Mouse (Mus musculus) neural tube, embryonic 13.5 days (tissue): ENCODE results near the gene Rasgef1a. TPM values are rescaled to one million over a fixed set of nuclear protein-coding genes. Genes with fewer than 3 reads are reported as not detected.

Source experiments
- ATAC-seq: fragments of 200-750 bp; cut with Nextera tagmentation; 2 replicates; pipeline ENCODE4 v1.8.0; 2017; ENCODE audit warnings: low read depth, mild to moderate bottlenecking, moderate TSS enrichment, moderate library complexity
- H3K27ac ChIP-seq: fragments of 300-500 bp; sonication (generic); replicated peaks from 2 replicates; pipeline ENCODE4 v1.5.1; 2015; ENCODE audit warnings: moderate library complexity, mild to moderate bottlenecking, inconsistent platforms
- H3K27me3 ChIP-seq: fragments of 300-500 bp; sonication (generic); 2 replicates; pipeline ENCODE4 v1.6.1; 2015; ENCODE audit warnings: mild to moderate bottlenecking, inconsistent platforms
- H3K36me3 ChIP-seq: fragments of 300-500 bp; sonication (generic); 2 replicates; pipeline ENCODE4 v1.6.1; 2015; ENCODE audit warnings: mild to moderate bottlenecking, inconsistent platforms
- H3K4me1 ChIP-seq: fragments of 300-500 bp; sonication (generic); replicated peaks from 2 replicates; pipeline ENCODE4 v1.6.1; 2015; ENCODE audit warnings: inconsistent platforms
- H3K4me2 ChIP-seq: fragments of 300-500 bp; sonication (generic); 2 replicates; pipeline ENCODE4 v1.6.1; 2015; ENCODE audit warnings: inconsistent platforms, mild to moderate bottlenecking, moderate library complexity
- H3K4me3 ChIP-seq: fragments of 300-500 bp; sonication (generic); 2 replicates; pipeline ENCODE4 v1.5.1; 2015; ENCODE audit warnings: mild to moderate bottlenecking, inconsistent platforms
- H3K9ac ChIP-seq: fragments of 300-500 bp; sonication (generic); 2 replicates; pipeline ENCODE4 v1.6.1; 2015; ENCODE audit warnings: moderate library complexity, mild to moderate bottlenecking, inconsistent platforms
- H3K9me3 ChIP-seq: fragments of 300-500 bp; sonication (generic); 2 replicates; pipeline ENCODE4 v1.6.1; 2016; ENCODE audit warnings: inconsistent platforms
- WGBS: fragments of 180-500 bp; shearing (Covaris S2); methylation state at CpG from one replicate; pipeline ENCODE4 v1.1.7; 2015; 5-methylcytosine and 5-hydroxymethylcytosine counted together
- polyA plus RNA-seq: library from polyadenylated mRNA; unstranded; fragments of >200 nt; fragmentation: Nextera tagmentation; extraction: Ambion mirVana; gene quantifications from 2 replicates; pipeline ENCODE4 v1.2.1, GENCODE M21; 2015

Gene Rasgef1a
- polyA plus RNA-seq, 1 experiment from 2014 or later = 0.88 TPM

DNA sequence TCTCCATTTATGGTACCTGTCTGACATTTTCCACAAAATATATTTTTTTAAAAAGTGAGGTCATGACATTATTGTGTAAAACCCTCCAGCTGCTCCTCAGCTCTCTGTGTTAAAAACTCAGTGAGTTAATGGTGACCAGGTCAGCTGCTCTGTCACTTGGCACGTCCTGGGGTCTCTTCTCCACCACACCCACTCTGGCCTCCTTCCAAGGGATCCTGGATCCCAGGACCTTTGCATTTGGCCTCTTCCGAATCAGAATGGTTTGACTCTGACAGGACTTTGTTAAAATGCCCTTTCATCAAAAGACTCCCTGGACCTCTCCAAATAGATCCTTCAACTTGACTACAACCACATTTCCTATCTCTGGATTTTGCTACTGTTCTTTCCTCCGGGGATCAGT is 982 bp upstream of the Rasgef1a start:
- H3K4me2 ChIP-seq = no peak overlapping the region
- WGBS = 65% methylated on average over 3 of the region's 3 CpGs
- no peak overlapping the region for H3K27ac ChIP-seq
- peaks cover 12% of the 10 kb centered on the region; the same call in 1 of the 2 replicates for H3K4me1 ChIP-seq
- no peak overlapping the region for H3K4me3 ChIP-seq
- no peaks in the 10 kb centered on the region for H3K36me3 ChIP-seq
- no peak for ATAC-seq
- no peaks in the 10 kb centered on the region for H3K9me3 ChIP-seq
- H3K9ac ChIP-seq = no peak overlapping the region
- H3K27me3 ChIP-seq = peaks cover 52% of the 10 kb centered on the region

DNA sequence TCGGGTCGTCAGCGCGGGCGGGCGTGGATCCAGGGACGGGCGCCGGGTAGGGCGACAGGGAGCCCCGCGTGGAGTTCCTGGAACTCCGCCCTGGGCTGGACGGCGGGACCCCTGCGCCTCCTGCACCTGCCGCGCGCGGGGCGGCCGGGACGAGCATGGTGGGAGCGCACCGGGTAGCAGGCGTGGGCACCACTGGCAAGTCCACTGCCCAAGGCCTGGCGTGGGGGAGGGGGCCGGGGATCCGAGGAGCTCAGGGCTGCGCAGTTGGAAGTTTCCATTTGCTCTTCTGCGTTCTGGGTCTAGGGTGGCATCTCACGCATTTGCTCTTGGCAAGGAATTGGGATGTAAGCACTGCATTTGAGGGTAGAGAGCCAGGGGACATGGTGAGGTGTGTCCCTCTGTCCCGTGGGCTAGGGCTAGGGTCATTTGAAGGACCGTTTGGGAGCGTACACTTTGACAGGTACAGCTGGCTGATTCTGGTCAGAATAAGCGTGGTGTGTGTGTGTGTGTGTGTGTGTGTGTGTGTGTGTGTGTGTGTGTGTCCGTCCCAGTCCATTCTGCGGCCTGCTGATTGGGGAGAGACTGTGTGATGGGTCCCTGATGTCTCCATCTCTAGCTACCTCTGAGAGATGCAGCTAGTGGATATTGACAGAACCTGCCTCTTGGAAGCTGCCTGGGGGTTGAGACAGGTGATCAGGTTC is 528 bp downstream of the Rasgef1a start:
- H3K9ac ChIP-seq = peak overlapping the region; percentile 67
- H3K4me1 ChIP-seq = peaks cover 21% of the 10 kb centered on the region
- peak overlapping the region; percentile 78 for H3K4me2 ChIP-seq
- H3K27ac ChIP-seq = no peak overlapping the region
- H3K4me3 ChIP-seq = peak overlapping the region; percentile 51
- H3K36me3 ChIP-seq = no peaks in the 10 kb centered on the region
- WGBS = 11% methylated on average over 37 of the region's 38 CpGs
- peaks cover 52% of the 10 kb centered on the region for H3K27me3 ChIP-seq
- H3K9me3 ChIP-seq = no peaks in the 10 kb centered on the region
- peak; percentile 59 for ATAC-seq

DNA sequence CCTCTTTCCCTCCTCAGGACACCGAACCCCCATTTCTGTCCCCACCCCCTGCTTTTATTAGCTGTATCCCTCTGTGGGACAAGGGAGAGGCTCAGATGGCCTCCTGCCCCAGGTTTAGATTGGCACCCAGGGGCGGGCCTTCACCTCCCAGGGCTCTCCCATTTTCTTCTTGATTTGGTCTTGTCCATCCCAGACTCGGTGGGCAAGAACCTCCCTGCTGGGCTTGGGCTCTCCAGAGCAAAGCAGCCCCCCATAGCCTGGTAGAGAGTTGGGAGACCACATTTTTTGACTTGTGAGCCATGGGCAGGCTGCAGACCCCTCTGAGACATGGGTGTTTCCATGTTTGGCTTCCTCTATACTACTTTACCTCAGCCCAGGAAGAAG is 1.1 kb downstream of the Rasgef1a start:
- Histone ChIP-seq H3K27me3 (peaks cover 52% of the 10 kb centered on the region), H3K4me3 (no peak overlapping the region), H3K4me2 (no peak overlapping the region)

DNA sequence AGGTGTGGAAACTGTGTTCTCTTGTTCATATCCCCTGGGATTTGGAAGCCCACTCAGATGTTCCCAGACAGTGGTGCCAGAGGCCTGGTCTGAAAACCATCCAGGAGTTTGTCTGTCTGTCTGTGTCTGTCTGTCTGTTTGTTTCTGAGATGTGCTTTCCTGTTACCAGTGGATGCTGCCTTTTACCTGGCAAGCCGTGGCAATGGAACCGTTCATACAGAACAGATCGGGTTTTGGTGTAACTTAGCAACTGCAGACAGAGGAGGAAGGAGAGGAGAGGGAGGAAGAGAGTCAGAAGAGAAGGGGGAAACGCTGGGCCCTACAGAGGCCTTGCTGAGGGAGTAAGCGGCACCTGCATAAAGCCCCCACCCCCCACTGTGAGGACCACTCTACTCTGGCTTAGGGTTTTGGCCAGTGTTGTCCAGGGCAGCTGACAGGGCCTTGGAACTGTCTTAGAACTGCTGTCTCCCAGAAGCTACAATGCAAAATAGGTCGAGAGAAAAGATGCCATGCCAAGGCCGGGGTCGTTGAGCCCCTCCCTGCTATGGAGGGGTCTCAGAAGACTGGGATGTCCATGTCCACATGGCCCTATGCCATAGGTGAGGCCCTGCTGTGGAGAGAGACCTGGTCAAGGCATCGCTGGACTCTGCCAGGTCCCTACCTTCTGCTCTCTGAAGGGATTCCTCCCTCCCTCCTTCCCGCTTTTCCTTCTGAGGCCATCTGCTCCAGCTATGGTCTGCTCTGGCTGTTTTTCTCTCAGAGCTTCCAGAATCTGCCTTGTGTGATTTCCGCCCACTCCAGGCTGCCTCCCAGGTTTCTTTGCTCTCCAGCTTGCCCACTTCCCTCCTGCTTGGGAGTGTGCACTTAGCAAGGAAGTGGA is 2.0 kb downstream of the Rasgef1a start:
- Histone ChIP-seq H3K9me3 (no peaks in the 10 kb centered on the region), H3K4me2 (no peak overlapping the region), H3K36me3 (no peaks in the 10 kb centered on the region), H3K27me3 (peaks cover 52% of the 10 kb centered on the region), H3K9ac (no peak overlapping the region), H3K27ac (no peak overlapping the region), H3K4me3 (no peak overlapping the region), H3K4me1 (peaks cover 21% of the 10 kb centered on the region)
- WGBS = 73% methylated on average over 11 of the region's 11 CpGs
- no peak for ATAC-seq

More for the DNA sequence above, 1.1 kb downstream of the Rasgef1a start:
- no peak for ATAC-seq
- Histone ChIP-seq H3K4me1 (peaks cover 21% of the 10 kb centered on the region), H3K27ac (no peak overlapping the region), H3K9ac (no peak overlapping the region), H3K9me3 (no peaks in the 10 kb centered on the region), H3K36me3 (no peaks in the 10 kb centered on the region)
- 65% methylated on average over 3 of the region's 3 CpGs for WGBS

DNA sequence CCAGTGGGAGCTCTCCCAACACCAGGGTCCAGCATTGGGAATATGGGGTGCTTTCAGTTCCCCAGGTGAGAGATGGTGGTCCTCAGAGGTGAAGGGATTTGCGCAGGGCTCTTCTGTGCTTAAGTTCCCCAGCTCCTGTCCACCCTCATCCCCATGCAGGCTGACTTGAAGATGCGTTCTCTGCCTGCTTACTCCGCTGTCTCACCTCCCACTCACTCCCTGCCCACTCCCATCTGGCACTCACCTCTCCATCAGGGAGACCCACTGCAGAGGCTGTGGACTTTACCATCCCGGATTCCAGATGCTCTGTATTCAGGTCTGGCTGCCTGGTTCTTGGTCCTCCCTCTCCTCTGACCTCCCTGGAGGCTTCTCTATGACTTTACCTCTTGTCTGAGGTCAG is 3.6 kb downstream of the Rasgef1a start:
- Histone ChIP-seq H3K36me3 (no peaks in the 10 kb centered on the region), H3K9ac (no peak overlapping the region), H3K4me3 (no peak overlapping the region), H3K27ac (no peak overlapping the region), H3K4me1 (peaks cover 27% of the 10 kb centered on the region), H3K9me3 (no peaks in the 10 kb centered on the region), H3K27me3 (peaks cover 48% of the 10 kb centered on the region), H3K4me2 (no peak overlapping the region)
- WGBS = 81% methylated on average over 4 of the region's 4 CpGs
- no peak for ATAC-seq

DNA sequence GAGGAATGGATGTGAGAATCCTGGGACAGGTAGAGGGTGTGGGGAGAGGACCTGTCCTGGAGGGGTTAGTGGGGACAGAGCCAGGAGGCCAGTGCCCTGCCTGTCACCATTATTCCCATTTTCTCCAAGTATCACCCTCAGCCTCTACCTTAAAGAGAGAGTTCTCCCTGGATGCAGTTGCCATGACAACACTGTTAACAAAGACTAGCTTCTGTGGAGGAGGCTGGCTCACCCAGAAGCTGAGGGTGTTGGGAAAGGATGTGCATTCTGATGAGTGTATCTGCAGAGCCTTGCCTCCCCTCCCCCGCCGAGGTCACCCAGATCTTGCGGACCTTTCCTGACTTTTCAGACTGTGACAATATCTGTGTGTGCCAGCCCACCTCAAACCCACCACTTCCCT is 4.7 kb downstream of the Rasgef1a start:
- Histone ChIP-seq H3K27ac (no peak overlapping the region), H3K4me2 (no peak overlapping the region), H3K9ac (no peak overlapping the region), H3K9me3 (no peaks in the 10 kb centered on the region), H3K4me3 (no peak overlapping the region), H3K4me1 (peaks cover 28% of the 10 kb centered on the region), H3K36me3 (no peaks in the 10 kb centered on the region), H3K27me3 (peaks cover 38% of the 10 kb centered on the region)
- WGBS = 45% methylated on average over 3 of the region's 3 CpGs
- 0 out of 2 replicates have a peak, but pooled peaks have one; percentile 54 for ATAC-seq

DNA sequence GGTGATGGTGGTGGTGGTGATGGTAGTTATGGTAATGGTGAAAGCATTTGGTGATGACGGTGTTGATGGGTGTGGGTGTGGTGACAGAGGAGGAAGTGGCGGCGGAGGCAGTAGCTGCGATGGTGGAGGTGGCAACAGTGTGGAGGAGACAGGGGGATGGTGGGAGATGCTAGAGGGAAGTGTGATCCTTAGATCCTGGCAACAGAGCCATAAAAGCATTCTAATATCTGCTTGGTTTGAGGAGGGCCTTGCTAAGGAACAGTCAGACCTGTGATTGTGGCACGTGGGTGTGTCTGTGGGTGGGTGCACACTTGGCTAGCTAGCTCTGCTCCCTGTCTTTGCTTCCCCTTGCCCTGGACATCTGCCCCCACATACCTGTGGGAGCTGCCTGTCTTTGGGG is 7.4 kb downstream of the Rasgef1a start:
- Histone ChIP-seq H3K4me2 (no peak overlapping the region), H3K27ac (no peak overlapping the region), H3K4me1 (peaks cover 19% of the 10 kb centered on the region), H3K4me3 (no peak overlapping the region), H3K36me3 (no peaks in the 10 kb centered on the region), H3K27me3 (peaks cover 11% of the 10 kb centered on the region), H3K9me3 (no peaks in the 10 kb centered on the region), H3K9ac (no peak overlapping the region)
- WGBS = 75% methylated on average over 5 of the region's 5 CpGs
- ATAC-seq = no peak

DNA sequence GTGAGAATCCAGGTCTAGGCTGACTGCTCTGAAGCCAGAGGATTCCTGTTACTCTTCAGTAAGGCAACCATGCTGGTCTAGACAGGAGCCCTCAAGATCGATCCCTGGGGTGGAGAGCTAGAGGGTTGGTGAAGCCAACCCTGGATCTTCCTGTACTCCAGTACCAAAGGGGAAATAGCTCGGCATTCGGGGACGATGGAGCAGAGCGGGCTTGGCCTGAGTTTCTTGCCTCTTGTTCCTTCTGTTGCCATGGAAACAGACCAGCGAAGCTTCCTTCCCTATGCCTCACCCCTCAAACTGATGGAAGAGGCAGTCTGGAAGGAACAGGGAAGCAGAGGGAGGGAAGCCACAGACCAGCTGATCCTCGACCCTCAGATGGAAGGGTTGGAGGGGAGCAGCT is 8.3 kb downstream of the Rasgef1a start:
- Histone ChIP-seq H3K9ac (no peak overlapping the region; the same call in 1 of the 2 replicates), H3K27ac (no peak overlapping the region), H3K4me2 (0 out of 2 replicates have a peak overlapping the region, but pooled peaks have one; percentile 25), H3K4me3 (no peak overlapping the region), H3K4me1 (peaks cover 19% of the 10 kb centered on the region), H3K36me3 (no peaks in the 10 kb centered on the region), H3K27me3 (peaks cover 2% of the 10 kb centered on the region; the same call in 1 of the 2 replicates), H3K9me3 (no peaks in the 10 kb centered on the region)
- WGBS = 20% methylated on average over 7 of the region's 7 CpGs
- ATAC-seq = peak; percentile 64; the same call in 1 of the 2 replicates

DNA sequence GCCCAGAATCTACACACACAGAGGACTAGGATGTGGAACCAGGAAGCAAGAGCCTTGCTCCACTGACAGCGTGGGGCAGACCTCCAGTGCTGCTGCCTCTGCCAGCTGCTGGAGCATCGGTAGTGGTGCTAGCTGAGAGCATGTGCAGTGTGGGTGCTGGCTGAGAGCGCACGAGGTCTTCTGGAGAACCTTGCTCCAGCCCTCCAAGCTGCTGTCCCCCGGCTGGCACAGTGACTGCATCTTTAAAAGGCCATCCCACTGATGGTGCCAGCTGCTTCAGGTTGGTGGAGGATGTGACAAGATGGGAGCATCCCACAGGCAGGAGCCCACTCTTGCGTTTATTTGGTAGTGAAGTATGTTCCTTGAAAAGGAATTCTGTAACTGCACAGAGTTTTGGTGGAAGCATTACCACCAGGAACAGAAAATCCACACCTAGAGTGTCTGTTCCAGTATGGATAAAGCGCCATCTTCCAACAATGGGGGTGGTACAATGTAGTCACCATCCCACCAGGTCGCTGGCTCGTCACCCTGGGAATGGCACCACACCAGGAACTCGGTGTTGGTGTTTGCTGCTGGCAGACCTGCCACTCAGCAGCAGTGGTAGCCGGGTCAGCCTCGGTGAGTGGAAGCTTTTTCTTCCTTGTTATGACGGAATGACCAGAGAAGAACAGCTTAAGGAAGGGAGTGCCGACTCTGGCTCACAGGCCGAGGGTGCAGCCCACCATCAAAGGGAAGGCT is 11.8 kb downstream of the Rasgef1a start:
- WGBS = 72% methylated on average over 15 of the region's 15 CpGs
- Histone ChIP-seq H3K27ac (no peak overlapping the region), H3K4me3 (no peak overlapping the region), H3K9ac (no peak overlapping the region), H3K4me1 (peaks cover 10% of the 10 kb centered on the region), H3K4me2 (no peak overlapping the region), H3K9me3 (no peaks in the 10 kb centered on the region), H3K36me3 (no peaks in the 10 kb centered on the region), H3K27me3 (no peaks in the 10 kb centered on the region)
- ATAC-seq = no peak

DNA sequence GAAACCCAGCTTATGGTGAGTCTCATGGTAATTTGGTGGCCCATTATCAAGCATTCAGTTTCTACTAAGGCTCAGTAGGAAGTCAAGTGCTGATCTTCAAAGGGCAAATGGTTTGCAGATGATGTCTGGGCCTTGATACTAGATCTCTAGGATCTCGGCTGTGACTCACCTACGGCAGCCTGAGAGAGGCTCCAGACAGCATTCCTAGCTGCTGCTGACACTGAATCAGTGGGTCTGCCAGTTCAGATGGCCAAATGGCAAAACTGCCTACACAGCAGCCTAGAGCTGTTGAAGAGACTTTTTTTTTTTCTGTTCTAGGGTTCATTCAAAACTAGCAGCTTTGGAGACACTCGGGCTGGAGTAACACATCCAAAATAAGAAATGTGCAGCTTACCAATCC is 15.8 kb downstream of the Rasgef1a start:
- Histone ChIP-seq H3K27me3 (no peaks in the 10 kb centered on the region), H3K27ac (no peak overlapping the region), H3K9ac (no peak overlapping the region), H3K4me2 (no peak overlapping the region), H3K36me3 (no peaks in the 10 kb centered on the region), H3K4me1 (no peaks in the 10 kb centered on the region), H3K9me3 (no peaks in the 10 kb centered on the region), H3K4me3 (no peak overlapping the region)
- ATAC-seq = no peak
- WGBS = 86% methylated on average over 3 of the region's 3 CpGs

DNA sequence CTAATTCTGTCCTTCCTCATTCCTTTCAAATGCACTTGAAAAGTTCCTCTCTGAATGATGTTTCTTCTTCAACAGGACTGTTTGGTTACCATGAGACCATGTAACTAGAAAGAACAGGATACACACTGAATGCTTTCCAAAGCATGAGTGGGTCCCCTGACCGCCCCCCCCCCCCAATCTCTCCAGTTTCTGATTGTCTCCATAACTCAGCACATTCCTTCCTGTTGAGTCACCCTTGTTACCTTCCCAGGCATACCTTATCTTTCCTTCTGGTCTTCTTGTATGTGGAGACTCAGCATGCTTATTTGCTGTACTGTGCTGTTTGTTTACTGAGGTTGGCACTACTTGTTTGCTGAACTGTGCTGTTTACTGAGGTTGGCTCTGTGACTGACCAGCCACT is 20.2 kb downstream of the Rasgef1a start:
- H3K4me1 ChIP-seq = no peaks in the 10 kb centered on the region
- no peak overlapping the region for H3K4me3 ChIP-seq
- no peak overlapping the region for H3K4me2 ChIP-seq
- H3K9ac ChIP-seq = no peak overlapping the region
- 60% methylated on average over 1 of the region's 1 CpGs for WGBS
- H3K27me3 ChIP-seq = no peaks in the 10 kb centered on the region
- H3K27ac ChIP-seq = no peak overlapping the region
- no peaks in the 10 kb centered on the region for H3K9me3 ChIP-seq
- ATAC-seq = no peak
- no peaks in the 10 kb centered on the region for H3K36me3 ChIP-seq

DNA sequence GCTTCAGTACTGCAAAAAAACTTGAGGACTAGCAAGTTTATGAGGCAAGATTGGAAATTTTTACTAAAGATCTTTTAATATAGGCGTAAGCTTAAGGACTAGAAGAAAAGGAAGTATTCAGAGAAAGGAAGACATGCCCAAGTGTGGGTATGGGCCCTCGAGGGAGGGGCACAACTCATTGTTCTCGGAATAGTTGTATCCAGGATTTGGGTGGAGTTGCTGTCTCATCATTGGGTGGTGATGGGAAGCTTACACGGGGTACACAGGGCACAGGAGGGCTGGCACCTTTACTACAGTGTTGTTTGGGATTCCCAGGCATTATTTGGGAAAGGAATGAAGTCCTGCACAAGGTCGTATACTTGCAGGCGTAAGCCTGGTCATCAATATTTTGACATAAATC is 24.4 kb downstream of the Rasgef1a start:
- H3K4me3 ChIP-seq = no peak overlapping the region
- no peaks in the 10 kb centered on the region for H3K4me1 ChIP-seq
- H3K36me3 ChIP-seq = no peaks in the 10 kb centered on the region
- H3K9ac ChIP-seq = no peak overlapping the region
- no peak overlapping the region for H3K4me2 ChIP-seq
- H3K9me3 ChIP-seq = no peaks in the 10 kb centered on the region
- no peaks in the 10 kb centered on the region for H3K27me3 ChIP-seq
- WGBS = 70% methylated on average over 6 of the region's 6 CpGs
- H3K27ac ChIP-seq = no peak overlapping the region
- no peak for ATAC-seq
